Mouse (Mus musculus): ENCODE data around the gene Bcl2l1. TPM values are rescaled to one million over a fixed set of nuclear protein-coding genes. Genes with fewer than 3 reads are reported as not detected.

Bcl2l1 gene
- total and polyA plus RNA-seq, 2 experiments from 2014 or later, result 124 to 158 TPM

DNA sequence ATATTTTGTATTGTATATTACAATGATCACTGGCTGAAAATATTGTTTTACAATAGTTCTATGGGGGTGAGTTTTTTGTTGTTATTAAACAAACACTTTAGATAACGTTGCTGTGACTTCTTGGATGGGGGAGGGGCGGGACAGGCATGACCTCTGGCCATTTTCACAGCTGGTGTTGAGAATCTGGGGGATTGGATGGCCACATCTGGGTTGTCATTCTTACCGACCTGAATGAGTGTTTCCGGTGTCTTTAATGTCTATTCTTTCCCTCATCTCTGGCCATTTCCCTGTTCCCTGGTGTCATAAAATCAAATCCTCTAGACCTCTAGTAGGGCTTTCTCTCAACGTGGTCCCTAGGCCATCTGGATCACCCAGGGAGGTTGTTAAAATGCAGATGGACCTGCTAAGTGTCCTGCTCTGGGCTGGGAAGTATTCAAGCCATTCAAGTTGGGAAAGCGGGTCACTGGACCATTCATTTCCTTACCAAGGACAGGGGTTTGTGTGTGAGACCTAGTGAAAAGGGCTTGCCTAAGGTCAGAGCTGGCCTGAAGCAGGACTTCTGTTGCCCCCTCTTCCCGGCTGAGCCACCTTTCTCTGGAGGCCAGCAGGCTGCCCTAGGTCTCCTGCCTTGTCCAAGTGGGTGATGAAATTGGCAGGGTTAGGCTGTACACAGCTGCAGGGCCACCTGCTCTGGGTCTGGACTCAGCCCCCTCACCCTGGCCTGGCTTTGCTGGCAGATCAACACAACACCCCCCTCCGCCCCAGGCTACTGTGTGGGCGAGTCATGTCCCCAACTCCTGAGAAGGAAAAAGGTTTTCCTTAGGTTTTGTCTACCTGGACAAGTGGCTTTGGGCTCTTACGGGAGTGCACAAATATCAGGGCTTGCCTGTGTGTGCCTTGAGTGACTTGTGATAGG, 94.0 kb downstream of the Bcl2l1 start:
- Histone ChIP-seq H3K9ac (replicated peaks; ENCODE audit: low read length, poor library complexity, severe bottlenecking) (peak overlapping the region; percentile 20; the same call in 1 of the 2 replicates), H3K36me3 (ENCODE audit: insufficient read depth, low read length) (no peaks in the 10 kb centered on the region), H3K4me2 (ENCODE audit: low read depth, low read length, poor library complexity, severe bottlenecking) (peak overlapping the region; percentile 85), H3K9me3 (ENCODE audit: low read length) (no peaks in the 10 kb centered on the region), H3K4me3 (ENCODE audit: low read depth, low read length) (peak overlapping the region; percentile 45), H3K27ac (ENCODE audit: low read depth, low read length) (peak overlapping the region; percentile 21), H3K27me3 (ENCODE audit: insufficient read depth, low read length) (no peaks in the 10 kb centered on the region), H3K4me1 (ENCODE audit: insufficient read depth, low read length) (peaks cover 3% of the 10 kb centered on the region; the same call in 1 of the 2 replicates)
- no peak for TF ChIP-seq CTCF (IDR thresholded peaks at IDR 0.05)
- ATAC-seq (ENCODE audit: low FRiP score) (no peak), DNase-seq (ENCODE audit: low spot score) (no peak)
- 23% methylated on average over 10 of the region's 10 CpGs for WGBS

DNA sequence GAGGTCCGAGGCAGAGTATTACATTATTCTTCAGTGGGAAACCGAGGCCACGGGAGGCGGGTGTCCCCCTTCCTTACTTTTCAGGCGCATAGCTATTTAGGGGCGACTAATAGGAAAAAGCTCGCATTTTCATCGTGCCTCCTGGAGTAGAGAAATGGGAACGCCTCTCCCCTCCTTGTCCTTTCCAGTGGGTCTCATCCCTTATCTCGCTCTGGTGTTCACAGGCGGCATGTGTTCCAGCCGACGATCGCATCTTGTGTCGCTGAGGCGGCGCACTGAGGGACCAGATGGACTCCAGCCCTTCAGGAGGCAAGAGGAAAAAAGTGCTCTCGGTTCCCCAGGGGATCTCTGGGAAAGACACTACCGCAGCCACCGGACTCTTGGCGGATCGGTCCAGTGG, 94.8 kb downstream of the Bcl2l1 start:
- peaks cover 3% of the 10 kb centered on the region; the same call in 1 of the 2 replicates for H3K4me1 ChIP-seq (ENCODE audit: insufficient read depth, low read length)
- DNase-seq (ENCODE audit: low spot score) (peak; percentile 32), ATAC-seq (ENCODE audit: low FRiP score) (no peak)
- H3K36me3 ChIP-seq (ENCODE audit: insufficient read depth, low read length), result no peaks in the 10 kb centered on the region
- no peaks in the 10 kb centered on the region for H3K9me3 ChIP-seq (ENCODE audit: low read length)
- peak overlapping the region; percentile 45 for H3K4me3 ChIP-seq (ENCODE audit: low read depth, low read length)
- H3K9ac ChIP-seq (replicated peaks; ENCODE audit: low read length, poor library complexity, severe bottlenecking), result peak overlapping the region; percentile 60
- H3K27me3 ChIP-seq (ENCODE audit: insufficient read depth, low read length), result no peaks in the 10 kb centered on the region
- TF ChIP-seq CTCF (IDR thresholded peaks at IDR 0.05), result no peak
- H3K27ac ChIP-seq (ENCODE audit: low read depth, low read length), result peak overlapping the region; percentile 66
- H3K4me2 ChIP-seq (ENCODE audit: low read depth, low read length, poor library complexity, severe bottlenecking), result peak overlapping the region; percentile 85
- 1% methylated on average over 22 of the region's 22 CpGs for WGBS

DNA sequence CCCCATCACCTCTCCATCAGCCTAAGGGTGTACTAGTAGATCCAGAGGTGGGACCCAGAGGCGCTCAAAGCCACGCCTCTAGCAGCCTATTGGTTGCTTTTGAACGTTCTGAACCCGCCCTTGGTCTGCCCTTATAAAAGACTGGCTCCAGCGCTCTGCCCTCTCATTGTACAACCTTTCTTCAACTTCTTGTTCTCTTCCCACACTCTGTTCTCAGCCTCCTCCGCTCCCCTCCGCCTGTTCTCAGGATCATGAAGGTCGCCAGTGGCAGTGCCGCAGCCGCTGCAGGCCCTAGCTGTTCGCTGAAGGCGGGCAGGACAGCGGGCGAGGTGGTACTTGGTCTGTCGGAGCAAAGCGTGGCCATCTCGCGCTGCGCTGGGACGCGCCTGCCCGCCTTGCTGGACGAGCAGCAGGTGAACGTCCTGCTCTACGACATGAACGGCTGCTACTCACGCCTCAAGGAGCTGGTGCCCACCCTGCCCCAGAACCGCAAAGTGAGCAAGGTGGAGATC, 95.4 kb downstream of the Bcl2l1 start, which contains the start of gene Id1:
Gene Id1, plus strand, starts transcription at position 162 of the 512 bp plus-strand sequence.
- no peaks in the 10 kb centered on the region for H3K27me3 ChIP-seq (ENCODE audit: insufficient read depth, low read length)
- ATAC-seq (ENCODE audit: low FRiP score) (peak; percentile 74), DNase-seq (ENCODE audit: low spot score) (peak; percentile 91)
- peak within 1 kb of the TSS; percentile 60 for H3K9ac ChIP-seq (replicated peaks; ENCODE audit: low read length, poor library complexity, severe bottlenecking)
- peaks cover 3% of the 10 kb centered on the region; the same call in 1 of the 2 replicates for H3K4me1 ChIP-seq (ENCODE audit: insufficient read depth, low read length)
- no peaks in the 10 kb centered on the region for H3K9me3 ChIP-seq (ENCODE audit: low read length)
- peak within 1 kb of the TSS; percentile 85 for H3K4me2 ChIP-seq (ENCODE audit: low read depth, low read length, poor library complexity, severe bottlenecking)
- no peaks in the 10 kb centered on the region for H3K36me3 ChIP-seq (ENCODE audit: insufficient read depth, low read length)
- peak within 1 kb of the TSS; percentile 45 for H3K4me3 ChIP-seq (ENCODE audit: low read depth, low read length)
- H3K27ac ChIP-seq (ENCODE audit: low read depth, low read length), result peak within 1 kb of the TSS; percentile 66
- no peak for TF ChIP-seq CTCF (IDR thresholded peaks at IDR 0.05)
- WGBS, result under 1% methylated on average over 28 of the region's 28 CpGs

DNA sequence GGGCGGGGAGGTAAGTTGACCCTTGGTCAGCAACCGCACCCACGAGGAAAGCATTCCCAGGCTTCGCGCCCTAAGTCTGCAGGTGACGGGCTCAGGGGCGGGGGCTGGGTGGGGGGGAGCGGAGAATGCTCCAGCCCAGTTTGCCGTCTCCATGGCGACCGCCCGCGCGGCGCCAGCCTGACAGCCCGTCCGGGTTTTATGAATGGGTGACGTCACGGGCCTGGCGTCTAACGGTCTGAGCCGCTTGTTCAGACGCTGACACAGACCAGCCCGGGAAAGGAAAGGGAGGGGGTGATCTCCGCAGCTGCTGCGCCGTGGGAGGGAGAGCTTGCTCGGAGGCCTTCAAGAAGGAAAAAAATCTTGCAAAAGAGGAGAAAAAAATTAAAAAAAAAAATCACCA, 96.5 kb downstream of the Bcl2l1 start:
- DNase-seq (ENCODE audit: low spot score) (peak; percentile 96), ATAC-seq (ENCODE audit: low FRiP score) (peak; percentile 90)
- H3K4me1 ChIP-seq (ENCODE audit: insufficient read depth, low read length), result peaks cover 3% of the 10 kb centered on the region; the same call in 1 of the 2 replicates
- TF ChIP-seq CTCF (IDR thresholded peaks at IDR 0.05), result no peak
- H3K27me3 ChIP-seq (ENCODE audit: insufficient read depth, low read length), result no peaks in the 10 kb centered on the region
- peak overlapping the region; percentile 85 for H3K4me2 ChIP-seq (ENCODE audit: low read depth, low read length, poor library complexity, severe bottlenecking)
- H3K9ac ChIP-seq (replicated peaks; ENCODE audit: low read length, poor library complexity, severe bottlenecking), result no peak overlapping the region; the same call in 1 of the 2 replicates
- peak overlapping the region; percentile 45 for H3K4me3 ChIP-seq (ENCODE audit: low read depth, low read length)
- H3K9me3 ChIP-seq (ENCODE audit: low read length), result no peaks in the 10 kb centered on the region
- peak overlapping the region; percentile 57 for H3K27ac ChIP-seq (ENCODE audit: low read depth, low read length)
- H3K36me3 ChIP-seq (ENCODE audit: insufficient read depth, low read length), result no peaks in the 10 kb centered on the region
- WGBS, result under 1% methylated on average over 28 of the region's 28 CpGs

DNA sequence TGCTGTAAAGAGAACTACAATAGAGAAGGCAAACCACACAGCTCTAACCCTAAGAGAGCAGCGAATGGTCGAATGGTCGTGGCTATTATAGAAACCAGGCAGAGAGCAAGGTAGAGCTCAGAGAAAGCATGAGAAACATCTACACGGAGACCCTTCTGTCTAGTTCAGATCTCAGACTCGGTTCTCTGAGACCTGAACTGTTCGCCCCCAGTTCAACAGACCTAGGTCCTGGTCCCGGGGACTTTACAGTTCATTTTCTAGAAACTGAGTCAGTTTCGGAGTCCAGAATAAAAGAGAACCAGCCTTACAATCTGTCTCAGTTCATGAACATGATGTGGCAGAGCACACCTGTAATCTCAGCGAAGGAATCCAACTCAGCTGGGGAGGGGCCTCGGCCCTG, 97.0 kb downstream of the Bcl2l1 start:
- 9% methylated on average over 10 of the region's 10 CpGs for WGBS
- H3K9me3 ChIP-seq (ENCODE audit: low read length), result no peaks in the 10 kb centered on the region
- peaks cover 3% of the 10 kb centered on the region; the same call in 1 of the 2 replicates for H3K4me1 ChIP-seq (ENCODE audit: insufficient read depth, low read length)
- no peaks in the 10 kb centered on the region for H3K36me3 ChIP-seq (ENCODE audit: insufficient read depth, low read length)
- H3K4me3 ChIP-seq (ENCODE audit: low read depth, low read length), result peak overlapping the region; percentile 45
- DNase-seq (ENCODE audit: low spot score) (no peak), ATAC-seq (ENCODE audit: low FRiP score) (peak; percentile 18; the same call in 1 of the 2 replicates)
- H3K27ac ChIP-seq (ENCODE audit: low read depth, low read length), result no peak overlapping the region; the same call in 1 of the 2 replicates
- H3K27me3 ChIP-seq (ENCODE audit: insufficient read depth, low read length), result no peaks in the 10 kb centered on the region
- H3K9ac ChIP-seq (replicated peaks; ENCODE audit: low read length, poor library complexity, severe bottlenecking), result no peak overlapping the region; the same call in 1 of the 2 replicates
- peak overlapping the region; percentile 85 for H3K4me2 ChIP-seq (ENCODE audit: low read depth, low read length, poor library complexity, severe bottlenecking)
- no peak for TF ChIP-seq CTCF (IDR thresholded peaks at IDR 0.05)
